Mouse (Mus musculus) kidney, adult 8-10 months (tissue): Measurements from ENCODE around the gene Olfr550.
A peak's percentile ranks its signal among the peaks of the same experiment; 100 is the strongest.
"Not testable (repeated sequence)": the region's sequence is repeated elsewhere in the genome, so short reads cannot be mapped to it uniquely, and the experiment has no call there.

ENCODE experiments used
- DNase-seq, 2 experiments: peaks; one replicate each; pipeline ENCODE4 v3.0.0; 2022

Olfr550 gene

GRCm38 (mm10) chr7:102571142-102571541, at the start of gene Olfr550:
Gene Olfr550, plus strand, starts transcription at chr7:102571442.
- no peak for DNase-seq

- DNase-seq, result no peak
These were observed 42.2 kb upstream of the Olfr550 start for GRCm38 (mm10) chr7:102529052-102529451.

- DNase-seq, result no peak
These were observed 36.8 kb upstream of the Olfr550 start, which contains the start of gene Olfr547 for GRCm38 (mm10) chr7:102534449-102534848. Gene Olfr547, plus strand, starts transcription at chr7:102534749.

- DNase-seq, result no peak
These were observed 30.6 kb upstream of the Olfr550 start, which contains the start of gene Olfr548-ps1 for GRCm38 (mm10) chr7:102540596-102540995. Gene Olfr548-ps1, plus strand, starts transcription at chr7:102540896.

- no peak for DNase-seq
These were observed 30.0 kb upstream of the Olfr550 start for GRCm38 (mm10) chr7:102541251-102541650.

GRCm38 (mm10) chr7:102549570-102549969, 21.7 kb upstream of the Olfr550 start, which contains the start of gene Olfr549:
Gene Olfr549, plus strand, starts transcription at chr7:102549870.
- DNase-seq, result no peak

GRCm38 (mm10) chr7:102553279-102553678, 18.0 kb upstream of the Olfr550 start:
- no peak for DNase-seq

- DNase-seq, result peak; percentile 93 to 95
These were observed 5.9 kb upstream of the Olfr550 start, which contains the start of gene Trim21 for GRCm38 (mm10) chr7:102564999-102565997. Gene Trim21, minus strand, starts transcription at chr7:102565486.

GRCm38 (mm10) chr7:102566219-102566618, 5.0 kb upstream of the Olfr550 start:
- DNase-seq, result no peak

GRCm38 (mm10) chr7:102573174-102573830, 2.1 kb downstream of the Olfr550 start:
- no peak for DNase-seq

- no peak for DNase-seq
These were observed 4.8 kb downstream of the Olfr550 start for GRCm38 (mm10) chr7:102575998-102576397.

- no peak for DNase-seq
These were observed 20.5 kb downstream of the Olfr550 start, which contains the start of gene Olfr551 for GRCm38 (mm10) chr7:102591786-102592185. Gene Olfr551, minus strand, starts transcription at chr7:102591886.

- no peak for DNase-seq
These were observed 26.3 kb downstream of the Olfr550 start, which contains the start of gene Olfr552 for GRCm38 (mm10) chr7:102597378-102598031. Gene Olfr552, plus strand, starts transcription at chr7:102597770.

GRCm38 (mm10) chr7:102618118-102618517, 46.9 kb downstream of the Olfr550 start, which contains the start of gene Olfr553:
Gene Olfr553, minus strand, starts transcription at chr7:102618218.
- DNase-seq, result no peak

- DNase-seq, result no peak
These were observed 48.4 kb downstream of the Olfr550 start for GRCm38 (mm10) chr7:102619608-102620007.

GRCm38 (mm10) chr7:102620368-102620767, 49.1 kb downstream of the Olfr550 start:
- DNase-seq, result not testable (repeated sequence)
